Mouse (Mus musculus): Measurements from ENCODE around the gene Elmo1. TPM values are rescaled to one million over a fixed set of nuclear protein-coding genes. Genes with fewer than 3 reads are reported as not detected.

Gene Elmo1
- total and polyA plus RNA-seq, 3 experiments, result 23.1 to 50.2 (median 32.2) TPM

GRCm38 (mm10) chr13:20295278-20295970, 205.0 kb downstream of the Elmo1 start:
- H3K27ac ChIP-seq (ENCODE audit: insufficient read depth, low read depth), result no peak overlapping the region
- H3K9me3 ChIP-seq (replicated peaks; ENCODE audit: low read length), result no peaks in the 10 kb centered on the region
- H3K9ac ChIP-seq (ENCODE audit: insufficient read depth, low read depth), result no peak overlapping the region
- no peak for DNase-seq (ENCODE audit: extremely low read depth)
- no peaks in the 10 kb centered on the region for H3K27me3 ChIP-seq (replicated peaks)
- H3K4me2 ChIP-seq (ENCODE audit: insufficient read depth, low read depth, poor library complexity, severe bottlenecking), result no peak overlapping the region
- peaks cover 31 to 75% of the 10 kb centered on the region in 2 experiments for H3K36me3 ChIP-seq (replicated peaks in 1 of 2; ENCODE audit: control insufficient read depth in 1 of 2, insufficient read depth in 1 of 2, low read length in 1 of 2)
- TF ChIP-seq MYC (IDR thresholded peaks at IDR 0.05; ENCODE audit: low read depth, low read length) (no peak), CHD1 (IDR thresholded peaks at IDR 0.05; ENCODE audit: low read depth, low read length) (no peak), NELFE (IDR thresholded peaks at IDR 0.05; ENCODE audit: low read depth, low read length) (no peak), TCF12 (IDR thresholded peaks at IDR 0.05; ENCODE audit: low read depth, low read length) (no peak), ZNF384 (IDR thresholded peaks at IDR 0.05; ENCODE audit: low read depth, low read length) (no peak), E2F4 (IDR thresholded peaks at IDR 0.05; ENCODE audit: insufficient replicate concordance, low read depth, low read length) (no peak), SIN3A (IDR thresholded peaks at IDR 0.05; ENCODE audit: low read length) (no peak), CTCF (conservative IDR thresholded peaks at IDR 0.05 in 1 of 2, IDR thresholded peaks at IDR 0.05 in 1 of 2; ENCODE audit: low read depth in 2 of 2, low read length in 2 of 2) (no peak), MXI1 (IDR thresholded peaks at IDR 0.05; ENCODE audit: low read depth, low read length) (no peak), JUND (conservative IDR thresholded peaks at IDR 0.05; ENCODE audit: low read depth, low read length) (no peak)
- in situ Hi-C loops (cut with MboI; ENCODE audit: low pct_ligation_motif_present, low pct_unique_long_range_greater_than_20kb, low sequenced_read_pairs) (loop anchor here (10.0 kb wide), 1 partner anchor 601 kb away; the partner anchor contains the start of gene Nme8), dilution Hi-C loops (cut with MboI; ENCODE audit: extremely low pct_ligation_motif_present, extremely low pct_unique_long_range_greater_than_20kb, low sequenced_read_pairs) (no loop called here)
- H3K4me3 ChIP-seq (replicated peaks in 1 of 3; ENCODE audit: low read depth in 2 of 3, low read length in 2 of 3, poor library complexity in 1 of 3), result no peak overlapping the region
- no peaks in the 10 kb centered on the region for H3K79me2 ChIP-seq (replicated peaks; ENCODE audit: control insufficient read depth, extremely low read depth, insufficient read depth, poor library complexity, severe bottlenecking)
- no peaks in the 10 kb centered on the region for H3K4me1 ChIP-seq (ENCODE audit: control insufficient read depth in 1 of 2, insufficient read depth in 2 of 2)

- in situ Hi-C loops (cut with MboI; ENCODE audit: low pct_ligation_motif_present, low pct_unique_long_range_greater_than_20kb, low sequenced_read_pairs) (loop anchor here (10.0 kb wide), 1 partner anchor 603 kb away; the partner anchor contains the start of gene Nme8), dilution Hi-C loops (cut with MboI; ENCODE audit: extremely low pct_ligation_motif_present, extremely low pct_unique_long_range_greater_than_20kb, low sequenced_read_pairs) (no loop called here)
- Histone ChIP-seq H3K36me3 (replicated peaks in 1 of 2; ENCODE audit: control insufficient read depth in 1 of 2, insufficient read depth in 1 of 2, low read length in 1 of 2) (peaks cover 42 to 83% of the 10 kb centered on the region in 2 experiments), H3K4me1 (ENCODE audit: control insufficient read depth in 1 of 2, insufficient read depth in 2 of 2) (no peaks in the 10 kb centered on the region), H3K4me2 (ENCODE audit: insufficient read depth, low read depth, poor library complexity, severe bottlenecking) (no peak overlapping the region), H3K9ac (ENCODE audit: insufficient read depth, low read depth) (no peak overlapping the region), H3K4me3 (replicated peaks in 1 of 3; ENCODE audit: low read depth in 2 of 3, low read length in 2 of 3, poor library complexity in 1 of 3) (no peak overlapping the region), H3K27me3 (replicated peaks) (no peaks in the 10 kb centered on the region), H3K9me3 (replicated peaks; ENCODE audit: low read length) (no peaks in the 10 kb centered on the region), H3K79me2 (replicated peaks; ENCODE audit: control insufficient read depth, extremely low read depth, insufficient read depth, poor library complexity, severe bottlenecking) (no peaks in the 10 kb centered on the region), H3K27ac (ENCODE audit: insufficient read depth, low read depth) (no peak overlapping the region)
- DNase-seq (ENCODE audit: extremely low read depth), result peak; percentile 62
- TF ChIP-seq RAD21 (IDR thresholded peaks at IDR 0.05; ENCODE audit: low read depth, low read length) (peak; percentile 40), CTCF (conservative IDR thresholded peaks at IDR 0.05 in 1 of 2, IDR thresholded peaks at IDR 0.05 in 1 of 2; ENCODE audit: low read depth in 2 of 2, low read length in 2 of 2) (peak; percentile 74 to 78), SMC3 (IDR thresholded peaks at IDR 0.05; ENCODE audit: low read depth, low read length) (peak; percentile 55), MYC (IDR thresholded peaks at IDR 0.05; ENCODE audit: low read depth, low read length) (no peak)
These were observed 207.4 kb downstream of the Elmo1 start for GRCm38 (mm10) chr13:20297841-20298240.

GRCm38 (mm10) chr13:20299424-20299823, 209.0 kb downstream of the Elmo1 start:
- no peak for DNase-seq (ENCODE audit: extremely low read depth)
- Histone ChIP-seq H3K79me2 (replicated peaks; ENCODE audit: control insufficient read depth, extremely low read depth, insufficient read depth, poor library complexity, severe bottlenecking) (no peaks in the 10 kb centered on the region), H3K4me2 (ENCODE audit: insufficient read depth, low read depth, poor library complexity, severe bottlenecking) (no peak overlapping the region), H3K4me3 (replicated peaks in 1 of 3; ENCODE audit: low read depth in 2 of 3, low read length in 2 of 3, poor library complexity in 1 of 3) (no peak overlapping the region), H3K27me3 (replicated peaks) (no peaks in the 10 kb centered on the region), H3K27ac (ENCODE audit: insufficient read depth, low read depth) (no peak overlapping the region), H3K36me3 (replicated peaks in 1 of 2; ENCODE audit: control insufficient read depth in 1 of 2, insufficient read depth in 1 of 2, low read length in 1 of 2) (peaks cover 42 to 86% of the 10 kb centered on the region in 2 experiments), H3K9ac (ENCODE audit: insufficient read depth, low read depth) (no peak overlapping the region), H3K9me3 (replicated peaks; ENCODE audit: low read length) (no peaks in the 10 kb centered on the region), H3K4me1 (ENCODE audit: control insufficient read depth in 1 of 2, insufficient read depth in 2 of 2) (peaks cover 0 to under 1% of the 10 kb centered on the region in 2 experiments; a peak in 1 of 4 replicates)
- dilution Hi-C loops (cut with MboI; ENCODE audit: extremely low pct_ligation_motif_present, extremely low pct_unique_long_range_greater_than_20kb, low sequenced_read_pairs) (no loop called here), in situ Hi-C loops (cut with MboI; ENCODE audit: low pct_ligation_motif_present, low pct_unique_long_range_greater_than_20kb, low sequenced_read_pairs) (loop anchor here (10.0 kb wide), 1 partner anchor 605 kb away; the partner anchor contains the start of gene Nme8)
- TF ChIP-seq POLR2AphosphoS2 (IDR thresholded peaks at IDR 0.05; ENCODE audit: low read depth, low read length) (no peak), RAD21 (IDR thresholded peaks at IDR 0.05; ENCODE audit: low read depth, low read length) (peak; percentile 55), CTCF (conservative IDR thresholded peaks at IDR 0.05 in 1 of 2, IDR thresholded peaks at IDR 0.05 in 1 of 2; ENCODE audit: low read depth in 2 of 2, low read length in 2 of 2) (peak; percentile 20 to 71; a peak in 3 of 4 replicates), SMC3 (IDR thresholded peaks at IDR 0.05; ENCODE audit: low read depth, low read length) (peak; percentile 51)
